Mouse (Mus musculus): ENCODE measurements around the gene Tm2d1. TPM values are rescaled to one million over a fixed set of nuclear protein-coding genes. Genes with fewer than 3 reads are reported as not detected.

Gene Tm2d1
- polyA plus RNA-seq, 1 experiment from 2014 or later, result 130 TPM

GRCm38 (mm10) chr4:98339992-98340564 is 43.0 kb downstream of the Tm2d1 start:
- Histone ChIP-seq H3K36me3 (ENCODE audit: control insufficient read depth, insufficient read depth, low read length) (no peaks in the 10 kb centered on the region), H3K9ac (ENCODE audit: low read length) (no peak overlapping the region), H3K27me3 (replicated peaks; ENCODE audit: control insufficient read depth, insufficient read depth, low read length) (no peaks in the 10 kb centered on the region), H3K27ac (ENCODE audit: low read depth, low read length) (no peak overlapping the region), H3K9me3 (replicated peaks; ENCODE audit: control insufficient read depth, low read length) (no peaks in the 10 kb centered on the region), H3K4me2 (ENCODE audit: low read length) (no peak overlapping the region), H3K4me3 (ENCODE audit: low read depth, low read length) (no peak overlapping the region), H3K4me1 (ENCODE audit: control insufficient read depth, insufficient read depth, low read length) (no peaks in the 10 kb centered on the region; the same call in 1 of the 2 replicates)
- ATAC-seq, result no peak
- 90% methylated on average over 10 of the region's 10 CpGs for WGBS
- DNase-seq (ENCODE audit: low spot score), result no peak

DNA sequence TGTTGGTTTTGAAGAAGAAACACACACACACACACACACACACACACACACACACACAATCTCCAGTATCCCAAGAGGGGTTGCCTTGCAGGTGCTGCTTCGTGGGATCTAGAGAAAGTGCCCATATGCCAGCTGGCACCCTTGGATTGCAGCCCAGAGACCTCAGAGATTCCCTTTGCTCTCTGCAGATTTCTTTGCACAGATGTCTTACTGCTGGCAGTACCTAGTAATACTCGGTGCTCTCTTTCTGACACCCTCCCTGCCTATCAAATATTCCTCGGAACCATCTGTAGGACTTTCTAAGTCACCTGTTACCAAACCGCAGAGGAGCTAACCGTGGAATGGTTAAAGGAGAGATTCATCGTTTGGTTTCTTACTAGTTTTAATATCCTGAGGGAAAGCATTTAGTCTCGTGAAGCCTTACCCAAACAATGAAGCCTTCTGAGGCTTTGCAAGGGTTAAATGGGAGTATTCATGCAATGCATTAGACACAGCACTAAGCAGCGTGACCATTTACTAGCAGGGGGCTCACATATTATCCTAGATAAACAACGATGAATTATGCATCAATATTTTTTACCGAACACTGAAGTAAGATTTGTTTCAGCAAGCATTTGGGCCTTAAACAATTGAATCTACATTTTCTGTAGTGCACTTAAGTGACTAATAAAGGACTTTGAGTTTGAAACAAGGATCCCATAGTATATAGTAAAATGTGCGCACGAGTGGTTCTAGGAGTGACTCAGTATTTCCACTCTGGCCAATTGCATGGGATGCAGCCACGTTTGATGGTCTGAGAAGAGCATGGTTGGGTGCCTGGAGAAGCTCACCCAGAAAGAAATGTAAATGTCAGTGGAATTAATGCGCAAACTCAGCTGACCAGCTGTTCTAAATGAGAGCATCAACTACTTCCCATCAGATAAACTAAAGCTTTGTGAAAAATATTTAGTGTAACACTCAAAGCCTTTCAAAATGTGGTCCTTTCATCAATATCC is 44.2 kb downstream of the Tm2d1 start:
- DNase-seq (ENCODE audit: low spot score), result peak; percentile 80

DNA sequence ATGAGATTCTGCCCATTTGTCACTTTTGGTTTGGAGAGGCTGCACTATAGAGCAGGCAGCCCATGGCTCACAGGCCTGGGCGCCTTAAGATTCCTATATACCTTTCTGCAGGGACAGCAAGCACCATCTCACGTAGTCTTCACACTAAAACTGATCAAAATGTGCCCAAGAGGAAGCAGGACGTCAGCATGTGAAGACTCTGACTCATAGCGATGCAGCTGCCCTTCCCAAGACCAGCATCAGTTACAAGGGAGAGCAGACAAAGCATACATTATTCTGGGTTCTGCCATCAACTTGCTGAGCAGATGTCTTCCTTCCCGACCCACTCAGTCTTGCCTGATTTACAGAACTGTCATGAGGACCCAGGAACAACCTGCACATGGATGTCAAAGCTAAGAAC is 45.9 kb downstream of the Tm2d1 start:
- no peak for DNase-seq (ENCODE audit: low spot score)
- Histone ChIP-seq H3K36me3 (ENCODE audit: control insufficient read depth, insufficient read depth, low read length) (no peaks in the 10 kb centered on the region), H3K4me3 (ENCODE audit: low read depth, low read length) (no peak overlapping the region), H3K9ac (ENCODE audit: low read length) (no peak overlapping the region), H3K9me3 (replicated peaks; ENCODE audit: control insufficient read depth, low read length) (no peaks in the 10 kb centered on the region), H3K27me3 (replicated peaks; ENCODE audit: control insufficient read depth, insufficient read depth, low read length) (no peaks in the 10 kb centered on the region), H3K4me1 (ENCODE audit: control insufficient read depth, insufficient read depth, low read length) (no peaks in the 10 kb centered on the region; the same call in 1 of the 2 replicates), H3K27ac (ENCODE audit: low read depth, low read length) (no peak overlapping the region), H3K4me2 (ENCODE audit: low read length) (no peak overlapping the region)
- ATAC-seq, result no peak
- WGBS, result 78% methylated on average over 5 of the region's 5 CpGs

More for the DNA sequence above, 44.2 kb downstream of the Tm2d1 start:
- Histone ChIP-seq H3K36me3 (ENCODE audit: control insufficient read depth, insufficient read depth, low read length) (no peaks in the 10 kb centered on the region), H3K9me3 (replicated peaks; ENCODE audit: control insufficient read depth, low read length) (no peaks in the 10 kb centered on the region), H3K27ac (ENCODE audit: low read depth, low read length) (no peak overlapping the region), H3K4me3 (ENCODE audit: low read depth, low read length) (no peak overlapping the region), H3K4me1 (ENCODE audit: control insufficient read depth, insufficient read depth, low read length) (no peaks in the 10 kb centered on the region; the same call in 1 of the 2 replicates), H3K27me3 (replicated peaks; ENCODE audit: control insufficient read depth, insufficient read depth, low read length) (no peaks in the 10 kb centered on the region), H3K4me2 (ENCODE audit: low read length) (no peak overlapping the region), H3K9ac (ENCODE audit: low read length) (no peak overlapping the region)
- 55% methylated on average over 14 of the region's 14 CpGs for WGBS
- ATAC-seq, result peak; percentile 71

- no peak overlapping the region for H3K4me2 ChIP-seq (ENCODE audit: low read length)
- DNase-seq (ENCODE audit: low spot score), result no peak
- H3K36me3 ChIP-seq (ENCODE audit: control insufficient read depth, insufficient read depth, low read length), result no peaks in the 10 kb centered on the region
- no peak overlapping the region for H3K9ac ChIP-seq (ENCODE audit: low read length)
- H3K4me1 ChIP-seq (ENCODE audit: control insufficient read depth, insufficient read depth, low read length), result no peaks in the 10 kb centered on the region; the same call in 1 of the 2 replicates
- WGBS, result 82% methylated on average over 8 of the region's 8 CpGs
- H3K27me3 ChIP-seq (replicated peaks; ENCODE audit: control insufficient read depth, insufficient read depth, low read length), result no peaks in the 10 kb centered on the region
- H3K4me3 ChIP-seq (ENCODE audit: low read depth, low read length), result no peak overlapping the region
- no peak for ATAC-seq
- no peak overlapping the region for H3K27ac ChIP-seq (ENCODE audit: low read depth, low read length)
- H3K9me3 ChIP-seq (replicated peaks; ENCODE audit: control insufficient read depth, low read length), result no peaks in the 10 kb centered on the region
These were observed 47.4 kb downstream of the Tm2d1 start for GRCm38 (mm10) chr4:98335726-98336125.

GRCm38 (mm10) chr4:98322223-98322622 is 60.9 kb downstream of the Tm2d1 start:
- ATAC-seq (peak; percentile 95), DNase-seq (ENCODE audit: low spot score) (peak; percentile 98)
- no peaks in the 10 kb centered on the region for H3K36me3 ChIP-seq (ENCODE audit: control insufficient read depth, insufficient read depth, low read length)
- under 1% methylated on average over 29 of the region's 29 CpGs for WGBS
- no peaks in the 10 kb centered on the region for H3K27me3 ChIP-seq (replicated peaks; ENCODE audit: control insufficient read depth, insufficient read depth, low read length)
- peak overlapping the region; percentile 68 for H3K9ac ChIP-seq (ENCODE audit: low read length)
- no peaks in the 10 kb centered on the region for H3K9me3 ChIP-seq (replicated peaks; ENCODE audit: control insufficient read depth, low read length)
- peak overlapping the region; percentile 95 for H3K27ac ChIP-seq (ENCODE audit: low read depth, low read length)
- peaks cover 11% of the 10 kb centered on the region; the same call in 1 of the 2 replicates for H3K4me1 ChIP-seq (ENCODE audit: control insufficient read depth, insufficient read depth, low read length)
- H3K4me2 ChIP-seq (ENCODE audit: low read length), result peak overlapping the region; percentile 70
- H3K4me3 ChIP-seq (ENCODE audit: low read depth, low read length), result peak overlapping the region; percentile 33

DNA sequence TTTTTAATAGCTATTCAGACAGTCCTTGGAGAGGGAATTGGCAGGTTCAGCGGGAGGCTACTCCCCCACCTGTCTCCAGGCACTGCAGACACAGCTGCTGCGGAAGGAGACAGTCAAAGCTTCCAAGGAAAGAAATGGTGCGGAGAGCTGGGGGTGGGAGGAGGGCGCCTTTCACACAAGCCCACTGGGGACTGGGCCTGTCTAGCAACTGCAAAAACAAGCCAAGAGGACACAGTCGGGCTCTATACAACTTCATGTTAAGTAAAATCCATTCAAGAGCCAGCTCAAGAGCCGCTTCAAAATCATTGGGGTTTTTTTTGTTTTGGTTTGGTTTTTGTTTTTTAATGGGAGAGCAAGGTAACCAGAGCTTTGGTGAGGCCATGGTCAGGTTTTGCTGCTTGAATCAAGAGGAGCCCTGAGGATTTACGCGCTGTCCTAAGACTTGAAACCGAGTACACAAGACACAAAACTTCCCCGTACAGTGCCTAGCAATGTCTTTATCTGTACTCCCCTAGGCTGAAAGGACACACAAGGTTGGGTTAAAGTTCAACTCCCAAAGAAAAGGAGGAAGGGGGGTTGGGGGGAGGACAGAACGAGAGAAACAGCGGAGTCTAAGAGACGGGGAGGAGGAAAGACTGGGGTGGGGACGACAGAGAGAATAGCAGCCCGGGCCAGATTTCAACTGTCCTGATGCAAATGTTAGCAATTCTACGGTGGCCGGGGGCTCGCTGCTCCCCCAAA is 61.6 kb downstream of the Tm2d1 start:
- peak overlapping the region; percentile 68 for H3K9ac ChIP-seq (ENCODE audit: low read length)
- WGBS, result 1% methylated on average over 18 of the region's 18 CpGs
- peak overlapping the region; percentile 70 for H3K4me2 ChIP-seq (ENCODE audit: low read length)
- peaks cover 11% of the 10 kb centered on the region; the same call in 1 of the 2 replicates for H3K4me1 ChIP-seq (ENCODE audit: control insufficient read depth, insufficient read depth, low read length)
- peak overlapping the region; percentile 33 for H3K4me3 ChIP-seq (ENCODE audit: low read depth, low read length)
- no peaks in the 10 kb centered on the region for H3K9me3 ChIP-seq (replicated peaks; ENCODE audit: control insufficient read depth, low read length)
- H3K36me3 ChIP-seq (ENCODE audit: control insufficient read depth, insufficient read depth, low read length), result no peaks in the 10 kb centered on the region
- DNase-seq (ENCODE audit: low spot score), result peak; percentile 84
- peak; percentile 81 for ATAC-seq
- no peaks in the 10 kb centered on the region for H3K27me3 ChIP-seq (replicated peaks; ENCODE audit: control insufficient read depth, insufficient read depth, low read length)
- H3K27ac ChIP-seq (ENCODE audit: low read depth, low read length), result peak overlapping the region; percentile 95

- no peak overlapping the region for H3K4me2 ChIP-seq (ENCODE audit: low read length)
- no peaks in the 10 kb centered on the region for H3K27me3 ChIP-seq (replicated peaks; ENCODE audit: control insufficient read depth, insufficient read depth, low read length)
- DNase-seq (ENCODE audit: low spot score), result no peak
- H3K4me1 ChIP-seq (ENCODE audit: control insufficient read depth, insufficient read depth, low read length), result peaks cover 11% of the 10 kb centered on the region; the same call in 1 of the 2 replicates
- no peak overlapping the region for H3K4me3 ChIP-seq (ENCODE audit: low read depth, low read length)
- 89% methylated on average over 3 of the region's 3 CpGs for WGBS
- H3K27ac ChIP-seq (ENCODE audit: low read depth, low read length), result no peak overlapping the region
- H3K9ac ChIP-seq (ENCODE audit: low read length), result no peak overlapping the region
- no peaks in the 10 kb centered on the region for H3K9me3 ChIP-seq (replicated peaks; ENCODE audit: control insufficient read depth, low read length)
- no peaks in the 10 kb centered on the region for H3K36me3 ChIP-seq (ENCODE audit: control insufficient read depth, insufficient read depth, low read length)
- ATAC-seq, result no peak
These were observed 64.3 kb downstream of the Tm2d1 start for GRCm38 (mm10) chr4:98318769-98319168.

- Histone ChIP-seq H3K27ac (ENCODE audit: low read depth, low read length) (no peak overlapping the region), H3K4me3 (ENCODE audit: low read depth, low read length) (no peak overlapping the region), H3K9ac (ENCODE audit: low read length) (no peak overlapping the region), H3K4me1 (ENCODE audit: control insufficient read depth, insufficient read depth, low read length) (peaks cover 8% of the 10 kb centered on the region; the same call in 1 of the 2 replicates), H3K27me3 (replicated peaks; ENCODE audit: control insufficient read depth, insufficient read depth, low read length) (no peaks in the 10 kb centered on the region), H3K36me3 (ENCODE audit: control insufficient read depth, insufficient read depth, low read length) (no peaks in the 10 kb centered on the region), H3K4me2 (ENCODE audit: low read length) (no peak overlapping the region), H3K9me3 (replicated peaks; ENCODE audit: control insufficient read depth, low read length) (no peaks in the 10 kb centered on the region)
- ATAC-seq, result no peak
- 94% methylated on average over 2 of the region's 2 CpGs for WGBS
- no peak for DNase-seq (ENCODE audit: low spot score)
These were observed 66.0 kb downstream of the Tm2d1 start for GRCm38 (mm10) chr4:98317149-98317548.

All from forebrain, embryonic 14.5 days (tissue).